Mouse (Mus musculus): ENCODE measurements around the gene Fgf9. TPM values are rescaled to one million over a fixed set of nuclear protein-coding genes. Genes with fewer than 3 reads are reported as not detected.
A peak's percentile ranks its signal among the peaks of the same experiment; 100 is the strongest.

Fgf9 gene
- polyA plus RNA-seq, 1 experiment from 2014 or later, result 13.3 TPM

DNA sequence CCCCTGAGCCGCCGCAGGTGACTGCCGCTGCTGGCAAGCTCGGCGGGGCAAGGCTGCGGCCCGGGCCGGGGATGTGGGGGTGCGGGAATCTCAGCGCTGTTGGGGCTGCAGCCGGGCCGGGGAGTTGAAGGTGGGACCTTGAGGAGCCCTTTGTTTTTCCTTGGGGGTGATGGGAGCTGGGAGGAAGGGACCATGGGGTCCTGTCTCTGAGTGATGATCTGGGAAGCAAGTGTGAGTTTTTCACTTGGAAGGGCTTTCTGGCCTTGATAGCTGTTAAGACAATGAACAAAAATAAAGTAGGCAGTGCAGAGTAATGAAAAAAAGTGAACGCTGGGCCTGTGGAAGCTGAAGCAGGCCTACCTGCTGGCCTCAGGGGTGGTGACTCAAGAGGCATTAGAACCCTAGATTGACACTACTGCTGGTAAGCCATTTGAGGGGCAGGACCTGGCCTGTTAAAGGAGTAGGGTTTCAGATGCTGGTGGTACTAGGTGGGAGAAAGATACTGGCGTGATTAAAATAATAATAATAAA lies 6.4 kb downstream of the Fgf9 start:
- Histone ChIP-seq H3K4me1 (ENCODE audit: control insufficient read depth, insufficient read depth, low read length) (0 out of 2 replicates have a peak, but pooled peaks cover 2% of the 10 kb centered on the region), H3K4me3 (ENCODE audit: low read depth, low read length) (peak overlapping the region; percentile 41), H3K4me2 (replicated peaks; ENCODE audit: low read depth, low read length) (peak overlapping the region; percentile 89), H3K36me3 (ENCODE audit: control insufficient read depth, insufficient read depth, low read length) (no peaks in the 10 kb centered on the region), H3K9ac (replicated peaks; ENCODE audit: low read depth, low read length) (peak overlapping the region; percentile 45; the same call in 1 of the 2 replicates), H3K27ac (ENCODE audit: low read length) (peak overlapping the region; percentile 69), H3K9me3 (ENCODE audit: control insufficient read depth, low read depth, low read length) (no peaks in the 10 kb centered on the region), H3K27me3 (ENCODE audit: control insufficient read depth, insufficient read depth, low read length) (peaks cover 22% of the 10 kb centered on the region)
- 5% methylated on average over 14 of the region's 14 CpGs for WGBS
- ATAC-seq (ENCODE audit: insufficient number of reproducible peaks, insufficient read depth, low FRiP score, low read depth), result no peak

DNA sequence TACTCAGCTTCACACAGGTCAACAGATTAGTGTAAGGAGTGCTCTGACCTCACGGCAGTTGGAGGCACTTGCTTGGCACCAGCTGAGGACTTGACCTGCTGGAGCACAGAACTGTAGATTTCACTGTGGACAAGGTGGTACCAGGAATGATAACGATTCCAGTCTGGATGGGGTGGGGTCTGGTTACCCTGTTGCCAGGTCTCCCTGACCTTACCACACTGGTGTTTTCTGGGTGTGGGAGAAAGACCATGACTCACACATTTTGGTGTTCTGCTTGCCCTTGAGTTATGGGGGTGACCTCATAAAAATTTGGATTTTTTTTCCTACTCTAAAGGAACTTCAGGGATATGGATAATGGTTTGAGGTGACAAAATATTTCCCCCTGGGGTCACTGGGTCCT lies 9.1 kb downstream of the Fgf9 start:
- ATAC-seq (ENCODE audit: insufficient number of reproducible peaks, insufficient read depth, low FRiP score, low read depth), result no peak
- no peaks in the 10 kb centered on the region for H3K9me3 ChIP-seq (ENCODE audit: control insufficient read depth, low read depth, low read length)
- H3K4me3 ChIP-seq (ENCODE audit: low read depth, low read length), result no peak overlapping the region
- no peak overlapping the region for H3K9ac ChIP-seq (replicated peaks; ENCODE audit: low read depth, low read length)
- H3K36me3 ChIP-seq (ENCODE audit: control insufficient read depth, insufficient read depth, low read length), result no peaks in the 10 kb centered on the region
- peaks cover 12% of the 10 kb centered on the region for H3K27me3 ChIP-seq (ENCODE audit: control insufficient read depth, insufficient read depth, low read length)
- H3K4me2 ChIP-seq (replicated peaks; ENCODE audit: low read depth, low read length), result no peak overlapping the region
- WGBS, result 63% methylated on average over 2 of the region's 2 CpGs
- H3K27ac ChIP-seq (ENCODE audit: low read length), result no peak overlapping the region
- 0 out of 2 replicates have a peak, but pooled peaks cover 3% of the 10 kb centered on the region for H3K4me1 ChIP-seq (ENCODE audit: control insufficient read depth, insufficient read depth, low read length)

DNA sequence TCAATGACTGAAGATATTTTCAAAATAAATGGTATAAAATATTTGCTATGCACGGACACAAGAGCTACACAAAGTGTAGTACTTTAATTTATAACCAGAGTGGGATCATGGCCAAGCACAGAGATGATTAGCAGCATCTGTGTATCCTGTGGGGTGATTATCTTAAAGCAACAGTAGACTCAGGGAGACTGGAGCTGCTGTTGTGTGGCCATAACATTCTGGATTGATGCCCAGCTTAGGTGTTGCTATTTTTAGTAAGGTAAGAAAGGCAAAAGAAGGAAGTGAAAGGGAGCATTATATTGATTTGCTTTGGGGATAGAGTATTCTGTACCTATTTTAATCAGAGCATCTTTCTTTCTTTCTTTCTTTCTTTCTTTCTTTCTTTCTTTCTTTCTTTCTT lies 11.6 kb downstream of the Fgf9 start:
- 35% methylated on average over 1 of the region's 1 CpGs for WGBS
- Histone ChIP-seq H3K9me3 (ENCODE audit: control insufficient read depth, low read depth, low read length) (no peaks in the 10 kb centered on the region), H3K27ac (ENCODE audit: low read length) (no peak overlapping the region), H3K27me3 (ENCODE audit: control insufficient read depth, insufficient read depth, low read length) (peaks cover 1% of the 10 kb centered on the region; the same call in 1 of the 2 replicates), H3K9ac (replicated peaks; ENCODE audit: low read depth, low read length) (no peak overlapping the region), H3K36me3 (ENCODE audit: control insufficient read depth, insufficient read depth, low read length) (no peaks in the 10 kb centered on the region), H3K4me3 (ENCODE audit: low read depth, low read length) (no peak overlapping the region), H3K4me2 (replicated peaks; ENCODE audit: low read depth, low read length) (no peak overlapping the region), H3K4me1 (ENCODE audit: control insufficient read depth, insufficient read depth, low read length) (0 out of 2 replicates have a peak, but pooled peaks cover 3% of the 10 kb centered on the region)
- ATAC-seq (ENCODE audit: insufficient number of reproducible peaks, insufficient read depth, low FRiP score, low read depth), result no peak

DNA sequence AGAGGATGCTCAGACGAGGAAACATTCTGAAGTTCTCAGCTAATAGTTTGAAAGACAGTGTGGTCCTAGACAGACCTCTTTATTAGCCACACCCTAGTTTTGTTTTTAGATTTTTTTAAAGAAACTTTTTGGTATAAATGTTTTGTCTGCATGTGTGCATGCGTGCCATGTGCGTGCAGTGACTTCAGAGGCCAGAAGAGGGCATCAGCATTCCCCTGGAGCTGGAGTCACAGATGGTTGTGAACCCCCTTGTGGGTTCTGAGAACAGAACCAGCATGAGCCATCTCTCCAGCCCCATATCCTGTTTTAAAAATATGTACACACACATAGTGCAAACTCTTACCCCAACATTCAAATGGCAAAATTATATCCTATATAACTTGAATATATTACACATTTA lies 13.9 kb downstream of the Fgf9 start:
- H3K9me3 ChIP-seq (ENCODE audit: control insufficient read depth, low read depth, low read length), result no peaks in the 10 kb centered on the region
- 92% methylated on average over 3 of the region's 3 CpGs for WGBS
- H3K27me3 ChIP-seq (ENCODE audit: control insufficient read depth, insufficient read depth, low read length), result no peaks in the 10 kb centered on the region
- 0 out of 2 replicates have a peak, but pooled peaks cover 3% of the 10 kb centered on the region for H3K4me1 ChIP-seq (ENCODE audit: control insufficient read depth, insufficient read depth, low read length)
- no peak overlapping the region for H3K9ac ChIP-seq (replicated peaks; ENCODE audit: low read depth, low read length)
- H3K4me3 ChIP-seq (ENCODE audit: low read depth, low read length), result no peak overlapping the region
- ATAC-seq (ENCODE audit: insufficient number of reproducible peaks, insufficient read depth, low FRiP score, low read depth), result no peak
- H3K36me3 ChIP-seq (ENCODE audit: control insufficient read depth, insufficient read depth, low read length), result no peaks in the 10 kb centered on the region
- no peak overlapping the region for H3K4me2 ChIP-seq (replicated peaks; ENCODE audit: low read depth, low read length)
- no peak overlapping the region for H3K27ac ChIP-seq (ENCODE audit: low read length)

DNA sequence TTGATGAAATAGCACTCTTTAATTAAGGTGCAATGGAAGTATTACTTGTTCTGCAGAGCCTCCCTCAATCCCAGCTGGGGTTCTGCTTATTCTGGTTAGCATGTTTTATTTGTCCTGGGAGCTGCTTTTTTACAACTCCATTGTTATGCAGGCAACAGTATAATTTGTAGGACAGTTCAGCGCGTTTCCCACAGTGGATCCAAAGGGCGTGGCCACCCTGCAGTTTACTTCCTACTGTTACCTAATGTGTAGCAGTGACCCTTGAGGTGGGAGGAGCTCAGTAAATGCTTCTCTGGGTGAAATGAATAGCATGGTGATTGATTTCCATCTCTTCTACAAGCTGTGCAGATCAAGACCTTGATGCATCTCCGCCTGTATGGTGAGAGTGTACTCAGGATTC lies 17.0 kb downstream of the Fgf9 start:
- 56% methylated on average over 4 of the region's 4 CpGs for WGBS
- Histone ChIP-seq H3K4me1 (ENCODE audit: control insufficient read depth, insufficient read depth, low read length) (0 out of 2 replicates have a peak, but pooled peaks cover 3% of the 10 kb centered on the region), H3K9me3 (ENCODE audit: control insufficient read depth, low read depth, low read length) (no peaks in the 10 kb centered on the region), H3K4me2 (replicated peaks; ENCODE audit: low read depth, low read length) (no peak overlapping the region), H3K9ac (replicated peaks; ENCODE audit: low read depth, low read length) (no peak overlapping the region), H3K4me3 (ENCODE audit: low read depth, low read length) (no peak overlapping the region), H3K27ac (ENCODE audit: low read length) (no peak overlapping the region), H3K36me3 (ENCODE audit: control insufficient read depth, insufficient read depth, low read length) (no peaks in the 10 kb centered on the region), H3K27me3 (ENCODE audit: control insufficient read depth, insufficient read depth, low read length) (no peaks in the 10 kb centered on the region)
- ATAC-seq (ENCODE audit: insufficient number of reproducible peaks, insufficient read depth, low FRiP score, low read depth), result no peak

DNA sequence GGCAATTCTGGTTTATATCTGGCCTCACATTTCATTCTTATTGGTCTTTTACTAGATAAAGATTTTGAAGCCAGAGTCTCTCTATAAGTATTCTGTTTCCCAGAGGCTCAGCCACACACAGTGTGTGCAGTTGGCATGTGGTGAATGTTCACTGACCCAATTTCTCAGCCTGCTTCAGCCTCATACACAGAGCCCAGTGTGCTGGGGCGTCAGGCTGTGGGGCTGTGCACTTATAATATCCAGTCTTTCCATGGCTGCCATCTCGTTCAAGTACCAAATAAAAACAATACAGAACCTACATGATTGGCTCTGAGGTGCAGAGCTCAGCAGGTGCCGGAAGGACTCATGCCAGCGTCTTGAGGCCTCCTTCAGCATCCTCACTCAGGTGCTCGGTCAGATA lies 19.1 kb downstream of the Fgf9 start:
- 80% methylated on average over 5 of the region's 5 CpGs for WGBS
- no peaks in the 10 kb centered on the region for H3K9me3 ChIP-seq (ENCODE audit: control insufficient read depth, low read depth, low read length)
- H3K27me3 ChIP-seq (ENCODE audit: control insufficient read depth, insufficient read depth, low read length), result no peaks in the 10 kb centered on the region
- H3K4me1 ChIP-seq (ENCODE audit: control insufficient read depth, insufficient read depth, low read length), result no peaks in the 10 kb centered on the region
- H3K36me3 ChIP-seq (ENCODE audit: control insufficient read depth, insufficient read depth, low read length), result no peaks in the 10 kb centered on the region
- H3K4me3 ChIP-seq (ENCODE audit: low read depth, low read length), result no peak overlapping the region
- H3K27ac ChIP-seq (ENCODE audit: low read length), result no peak overlapping the region
- no peak for ATAC-seq (ENCODE audit: insufficient number of reproducible peaks, insufficient read depth, low FRiP score, low read depth)
- H3K9ac ChIP-seq (replicated peaks; ENCODE audit: low read depth, low read length), result no peak overlapping the region
- H3K4me2 ChIP-seq (replicated peaks; ENCODE audit: low read depth, low read length), result no peak overlapping the region

DNA sequence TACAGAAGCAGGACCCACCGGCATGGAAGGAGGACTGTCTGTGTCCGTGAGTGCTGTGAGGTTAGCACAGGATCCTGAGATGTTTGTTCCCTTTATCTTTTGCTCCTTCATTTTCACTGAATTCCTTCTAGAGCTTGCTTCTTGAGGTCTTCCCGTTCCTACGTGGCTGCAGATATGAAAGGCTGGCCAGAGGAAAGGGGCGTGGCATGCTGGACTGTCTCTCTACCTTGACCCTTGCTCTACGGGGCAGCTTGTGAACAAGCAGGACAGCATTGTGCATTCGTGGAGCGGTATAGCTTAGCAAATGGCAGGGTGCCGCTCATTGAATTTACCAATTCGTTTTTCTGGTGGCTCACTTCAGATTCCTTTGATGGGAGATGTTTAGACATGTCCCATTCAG lies 21.0 kb downstream of the Fgf9 start:
- H3K27ac ChIP-seq (ENCODE audit: low read length), result no peak overlapping the region
- H3K4me2 ChIP-seq (replicated peaks; ENCODE audit: low read depth, low read length), result no peak overlapping the region
- ATAC-seq (ENCODE audit: insufficient number of reproducible peaks, insufficient read depth, low FRiP score, low read depth), result no peak
- H3K4me1 ChIP-seq (ENCODE audit: control insufficient read depth, insufficient read depth, low read length), result no peaks in the 10 kb centered on the region
- 76% methylated on average over 10 of the region's 10 CpGs for WGBS
- H3K9me3 ChIP-seq (ENCODE audit: control insufficient read depth, low read depth, low read length), result no peaks in the 10 kb centered on the region
- no peaks in the 10 kb centered on the region for H3K36me3 ChIP-seq (ENCODE audit: control insufficient read depth, insufficient read depth, low read length)
- H3K27me3 ChIP-seq (ENCODE audit: control insufficient read depth, insufficient read depth, low read length), result no peaks in the 10 kb centered on the region
- no peak overlapping the region for H3K9ac ChIP-seq (replicated peaks; ENCODE audit: low read depth, low read length)
- H3K4me3 ChIP-seq (ENCODE audit: low read depth, low read length), result no peak overlapping the region

DNA sequence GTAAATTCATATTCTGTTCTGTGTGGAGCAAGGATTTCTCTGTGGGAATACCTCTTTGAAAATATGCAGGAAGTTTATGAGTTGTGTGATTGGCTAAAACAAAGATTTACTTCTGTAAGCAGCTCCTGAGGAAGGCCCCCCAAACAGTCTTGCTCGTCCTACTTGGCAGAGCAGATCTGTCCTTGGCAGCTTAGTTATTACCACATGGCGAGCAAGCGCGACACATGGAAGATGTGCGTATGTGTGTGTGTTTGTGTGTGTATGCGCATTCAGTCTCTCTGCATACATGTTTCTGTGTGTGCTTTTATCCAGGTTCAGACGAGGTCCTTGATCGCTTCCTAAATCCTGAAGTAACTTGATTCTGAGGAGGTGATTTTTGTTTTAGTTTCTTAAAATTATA lies 29.3 kb downstream of the Fgf9 start:
- Histone ChIP-seq H3K27ac (ENCODE audit: low read length) (no peak overlapping the region), H3K36me3 (ENCODE audit: control insufficient read depth, insufficient read depth, low read length) (no peaks in the 10 kb centered on the region), H3K27me3 (ENCODE audit: control insufficient read depth, insufficient read depth, low read length) (no peaks in the 10 kb centered on the region), H3K9me3 (ENCODE audit: control insufficient read depth, low read depth, low read length) (no peaks in the 10 kb centered on the region), H3K4me1 (ENCODE audit: control insufficient read depth, insufficient read depth, low read length) (0 out of 2 replicates have a peak, but pooled peaks cover 2% of the 10 kb centered on the region), H3K4me2 (replicated peaks; ENCODE audit: low read depth, low read length) (no peak overlapping the region), H3K9ac (replicated peaks; ENCODE audit: low read depth, low read length) (no peak overlapping the region), H3K4me3 (ENCODE audit: low read depth, low read length) (no peak overlapping the region)
- WGBS, result 78% methylated on average over 8 of the region's 8 CpGs
- ATAC-seq (ENCODE audit: insufficient number of reproducible peaks, insufficient read depth, low FRiP score, low read depth), result no peak

DNA sequence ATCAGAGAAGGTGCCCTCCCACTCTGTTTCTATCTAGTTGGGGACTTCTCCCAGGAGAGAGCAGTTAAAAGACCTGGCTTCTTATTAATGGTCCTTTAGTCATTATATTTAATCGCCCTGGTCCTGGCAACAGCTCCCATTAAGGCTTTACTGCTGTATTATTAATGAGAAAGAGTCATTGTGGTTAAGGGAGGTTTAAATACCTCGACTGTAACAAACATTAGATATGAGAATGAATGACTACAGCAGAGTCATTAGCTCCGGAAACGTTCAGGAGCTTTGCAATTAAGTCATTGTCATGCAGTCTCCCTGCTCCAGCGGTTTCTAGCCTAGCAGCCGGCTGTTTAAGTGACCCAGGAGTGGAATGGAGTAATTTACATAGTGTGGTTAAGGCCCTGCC lies 31.0 kb downstream of the Fgf9 start:
- no peak overlapping the region for H3K4me3 ChIP-seq (ENCODE audit: low read depth, low read length)
- H3K27me3 ChIP-seq (ENCODE audit: control insufficient read depth, insufficient read depth, low read length), result no peaks in the 10 kb centered on the region
- no peak for ATAC-seq (ENCODE audit: insufficient number of reproducible peaks, insufficient read depth, low FRiP score, low read depth)
- H3K27ac ChIP-seq (ENCODE audit: low read length), result no peak overlapping the region
- H3K36me3 ChIP-seq (ENCODE audit: control insufficient read depth, insufficient read depth, low read length), result no peaks in the 10 kb centered on the region
- no peaks in the 10 kb centered on the region for H3K9me3 ChIP-seq (ENCODE audit: control insufficient read depth, low read depth, low read length)
- no peak overlapping the region for H3K9ac ChIP-seq (replicated peaks; ENCODE audit: low read depth, low read length)
- WGBS, result 22% methylated on average over 6 of the region's 6 CpGs
- H3K4me2 ChIP-seq (replicated peaks; ENCODE audit: low read depth, low read length), result no peak overlapping the region
- H3K4me1 ChIP-seq (ENCODE audit: control insufficient read depth, insufficient read depth, low read length), result 0 out of 2 replicates have a peak, but pooled peaks cover 2% of the 10 kb centered on the region

All from stomach, embryonic 14.5 days (tissue).